In genomic region chr8:107270287-107270686, GRCm38 (mm10) we compare ENCODE assay signal across 18 mouse cellular contexts.
"Had no signal": no experiment of that assay in that cellular context is flagged by ENCODE, and none has a peak within 500 bp of the region (broad histone marks: within the 10 kb centered on the region; RNA-seq: fewer than 3 reads in every experiment).

No protein-coding gene starts in this region.

- H3K4me2 ChIP-seq: liver, embryonic 13.5 days; midbrain, embryonic 12.5 days; midbrain, embryonic 15.5 days; neural tube, embryonic 12.5 days; neural tube, embryonic 15.5 days; stomach, embryonic 15.5 days had no signal

- ATAC-seq: midbrain, embryonic 15.5 days had no signal

- DNase-seq: kidney, postnatal 25 days; layer of hippocampus, postnatal 36 days; liver, embryonic 13.5 days; lung, adult 2 months; lung, postnatal 14 days; lung, postnatal 4 days; right cerebral cortex, adult 18-20 months; right cerebral cortex, postnatal 25 days; spleen, adult 18-20 months; thymus, postnatal 25 days had no signal

- H3K9me3 ChIP-seq: liver, embryonic 13.5 days; midbrain, embryonic 12.5 days; midbrain, embryonic 15.5 days; neural tube, embryonic 12.5 days; neural tube, embryonic 15.5 days; stomach, embryonic 15.5 days had no signal

- H3K9ac ChIP-seq: liver, embryonic 13.5 days; midbrain, embryonic 12.5 days; midbrain, embryonic 15.5 days; neural tube, embryonic 12.5 days; neural tube, embryonic 15.5 days; stomach, embryonic 15.5 days had no signal

- H3K4me1 ChIP-seq: liver, embryonic 13.5 days; midbrain, embryonic 15.5 days; neural tube, embryonic 15.5 days; stomach, embryonic 15.5 days had no signal

- H3K27ac ChIP-seq: kidney, postnatal 0 days; layer of hippocampus, adult 2 months; left cerebral cortex, adult 2 months; liver, embryonic 13.5 days; midbrain, embryonic 12.5 days; midbrain, embryonic 15.5 days; neural tube, embryonic 12.5 days; neural tube, embryonic 15.5 days; stomach, embryonic 15.5 days had no signal

- H3K36me3 ChIP-seq: liver, embryonic 13.5 days; midbrain, embryonic 12.5 days; midbrain, embryonic 15.5 days; neural tube, embryonic 12.5 days; neural tube, embryonic 15.5 days; stomach, embryonic 15.5 days had no signal

- H3K4me3 ChIP-seq: layer of hippocampus, adult 2 months; left cerebral cortex, adult 2 months; liver, embryonic 13.5 days; midbrain, embryonic 12.5 days; midbrain, embryonic 15.5 days; neural tube, embryonic 12.5 days; neural tube, embryonic 15.5 days; stomach, embryonic 15.5 days had no signal

- H3K27me3 ChIP-seq: midbrain, embryonic 12.5 days; midbrain, embryonic 15.5 days; neural tube, embryonic 12.5 days; neural tube, embryonic 15.5 days; stomach, embryonic 15.5 days had no signal
